Mouse (Mus musculus): ENCODE data around the gene Nat9.

DNA sequence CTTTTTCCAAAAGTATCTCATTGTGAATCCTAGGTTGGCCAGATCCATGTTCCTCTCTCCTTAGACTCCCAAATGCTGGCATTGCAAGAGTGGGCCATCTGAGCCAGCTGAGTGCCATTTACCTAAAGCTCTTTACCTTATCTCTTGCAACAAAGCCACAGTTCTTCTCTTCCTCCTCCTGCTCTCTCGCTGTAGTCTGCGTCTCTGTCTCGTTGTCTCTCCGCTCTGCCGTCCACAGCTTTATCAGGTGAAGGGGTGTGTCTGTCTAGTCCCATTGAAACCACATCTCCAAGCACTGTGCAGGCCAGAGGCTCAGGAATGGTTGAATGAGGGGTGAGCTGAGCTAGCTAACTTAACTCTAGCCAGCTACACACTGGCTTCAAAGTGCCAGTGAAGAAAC, 8.3 kb upstream of the Nat9 start:
- TF ChIP-seq CTCF (IDR thresholded peaks at IDR 0.05; ENCODE audit: low read depth) = no peak
- TF ChIP-seq EP300 (IDR thresholded peaks at IDR 0.05; ENCODE audit: low read depth) = no peak

All from liver, embryonic 14.5 days (tissue).